Mouse (Mus musculus): ENCODE data around the gene Srsf3. TPM values are rescaled to one million over a fixed set of nuclear protein-coding genes. Genes with fewer than 3 reads are reported as not detected.
A peak's percentile ranks its signal among the peaks of the same experiment; 100 is the strongest.
"Not testable (repeated sequence)": the region's sequence is repeated elsewhere in the genome, so short reads cannot be mapped to it uniquely, and the experiment has no call there.

Gene Srsf3
- polyA plus RNA-seq, 1 experiment from 2014 or later, result 593 TPM

DNA sequence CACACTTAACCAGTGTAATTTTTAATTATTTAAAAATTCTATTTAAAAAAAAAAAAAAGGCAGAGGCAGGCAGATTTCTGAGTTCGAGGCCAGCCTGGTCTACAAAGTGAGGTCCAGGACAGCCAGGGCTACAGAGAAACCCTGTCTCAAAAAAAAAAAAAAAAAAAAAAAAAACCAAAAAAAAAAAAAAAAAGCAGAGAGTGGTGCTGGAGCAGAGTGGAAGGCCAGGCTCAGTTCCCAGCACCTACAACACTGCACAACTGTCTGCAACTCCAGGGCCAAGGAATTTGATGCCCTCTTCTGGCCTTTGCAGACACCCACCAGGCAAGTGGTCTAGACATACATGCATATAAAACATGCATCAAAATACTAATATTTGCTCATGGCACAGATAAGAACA lies 39.4 kb upstream of the Srsf3 start:
- peaks cover 19% of the 10 kb centered on the region for H3K36me3 ChIP-seq (ENCODE audit: control insufficient read depth, insufficient read depth, low read length)
- H3K9me3 ChIP-seq (ENCODE audit: control insufficient read depth, low read length); H3K9ac ChIP-seq (ENCODE audit: low read length); H3K4me3 ChIP-seq (ENCODE audit: low read length); H3K4me1 ChIP-seq (replicated peaks; ENCODE audit: control insufficient read depth, insufficient read depth, low read length); H3K4me2 ChIP-seq (ENCODE audit: low read depth, low read length); ATAC-seq (ENCODE audit: low read depth); H3K27ac ChIP-seq (ENCODE audit: low read length); H3K27me3 ChIP-seq (ENCODE audit: control insufficient read depth, insufficient read depth, low read depth, low read length): not testable (repeated sequence)
- 94% methylated on average over 1 of the region's 1 CpGs for WGBS

DNA sequence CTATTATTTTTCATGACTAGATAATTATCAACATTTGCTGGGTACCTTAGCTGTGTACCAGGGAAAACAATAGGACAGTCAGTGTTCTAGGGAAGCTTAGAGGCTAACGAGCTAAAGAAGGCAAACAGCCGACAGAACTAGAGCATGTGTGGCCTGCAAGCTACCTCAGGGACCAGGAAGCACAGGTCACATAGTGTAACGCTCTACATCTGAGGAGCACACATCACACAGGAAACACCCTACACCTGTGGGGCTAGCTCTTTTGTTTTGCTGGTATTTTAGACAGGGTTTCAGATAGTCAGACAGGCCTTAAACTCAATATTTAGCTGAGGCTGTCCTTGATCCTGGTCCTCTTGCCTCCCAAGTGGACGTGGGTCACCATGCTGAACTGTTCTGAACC lies 37.8 kb upstream of the Srsf3 start:
- no peak overlapping the region for H3K4me2 ChIP-seq (ENCODE audit: low read depth, low read length)

DNA sequence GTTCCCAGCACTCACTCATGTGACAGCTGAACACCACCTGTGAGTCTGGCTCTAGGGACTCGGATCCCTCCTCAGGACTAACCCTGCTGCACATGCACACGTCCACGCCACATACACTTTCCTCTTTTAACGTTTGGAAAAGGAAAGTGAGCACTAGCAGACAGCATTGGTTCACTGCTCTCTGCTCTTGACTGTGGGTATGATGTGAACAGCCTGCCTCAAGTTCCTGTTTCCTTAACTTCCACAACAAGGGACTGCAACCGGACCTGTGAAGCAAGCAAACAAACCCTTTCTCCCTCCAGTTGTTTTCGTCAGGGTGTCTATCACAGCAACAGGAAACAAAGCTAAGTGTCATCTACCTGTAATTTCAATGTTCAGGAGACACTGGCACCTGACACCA lies 32.0 kb upstream of the Srsf3 start:
- peaks cover 1% of the 10 kb centered on the region; the same call in 1 of the 2 replicates for H3K4me1 ChIP-seq (replicated peaks; ENCODE audit: control insufficient read depth, insufficient read depth, low read length)
- 77% methylated on average over 6 of the region's 6 CpGs for WGBS
- H3K9ac ChIP-seq (ENCODE audit: low read length), result no peak overlapping the region
- peaks cover 16% of the 10 kb centered on the region for H3K36me3 ChIP-seq (ENCODE audit: control insufficient read depth, insufficient read depth, low read length)
- H3K4me3 ChIP-seq (ENCODE audit: low read length), result no peak overlapping the region
- no peak for ATAC-seq (ENCODE audit: low read depth)
- H3K27me3 ChIP-seq (ENCODE audit: control insufficient read depth, insufficient read depth, low read depth, low read length), result no peaks in the 10 kb centered on the region
- H3K9me3 ChIP-seq (ENCODE audit: control insufficient read depth, low read length), result no peaks in the 10 kb centered on the region
- no peak overlapping the region for H3K4me2 ChIP-seq (ENCODE audit: low read depth, low read length)
- H3K27ac ChIP-seq (ENCODE audit: low read length), result no peak overlapping the region

More for the DNA sequence above, 37.8 kb upstream of the Srsf3 start:
- peaks cover 20% of the 10 kb centered on the region for H3K36me3 ChIP-seq (ENCODE audit: control insufficient read depth, insufficient read depth, low read length)
- no peak overlapping the region for H3K4me3 ChIP-seq (ENCODE audit: low read length)
- peaks cover 7% of the 10 kb centered on the region for H3K4me1 ChIP-seq (replicated peaks; ENCODE audit: control insufficient read depth, insufficient read depth, low read length)
- H3K9ac ChIP-seq (ENCODE audit: low read length), result no peak overlapping the region
- H3K9me3 ChIP-seq (ENCODE audit: control insufficient read depth, low read length), result no peaks in the 10 kb centered on the region
- ATAC-seq (ENCODE audit: low read depth), result no peak
- no peaks in the 10 kb centered on the region for H3K27me3 ChIP-seq (ENCODE audit: control insufficient read depth, insufficient read depth, low read depth, low read length)
- 86% methylated on average over 4 of the region's 4 CpGs for WGBS
- H3K27ac ChIP-seq (ENCODE audit: low read length), result no peak overlapping the region; the same call in 1 of the 2 replicates

DNA sequence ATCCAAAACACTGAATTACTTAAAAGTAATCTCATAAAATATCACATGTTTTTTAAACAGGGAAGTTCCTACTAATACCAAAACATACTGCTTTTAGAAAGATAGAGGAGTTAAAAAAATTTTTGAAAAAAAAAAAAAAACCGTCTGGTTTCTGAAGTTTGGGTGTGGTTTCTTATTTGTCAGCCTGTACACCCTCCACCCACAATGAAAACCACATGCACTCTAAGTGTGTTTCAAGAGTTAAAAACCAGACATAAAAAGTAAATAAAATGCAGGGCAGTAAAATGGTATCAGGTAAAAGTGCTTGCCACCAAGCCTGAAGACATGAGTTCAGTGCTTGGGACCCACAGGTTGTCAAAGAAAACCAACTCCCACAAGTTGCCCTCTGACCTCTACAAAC lies 28.7 kb upstream of the Srsf3 start:
- Histone ChIP-seq H3K27ac (ENCODE audit: low read length) (no peak overlapping the region), H3K9me3 (ENCODE audit: control insufficient read depth, low read length) (no peaks in the 10 kb centered on the region), H3K36me3 (ENCODE audit: control insufficient read depth, insufficient read depth, low read length) (peaks cover 8% of the 10 kb centered on the region), H3K4me2 (ENCODE audit: low read depth, low read length) (no peak overlapping the region), H3K4me3 (ENCODE audit: low read length) (no peak overlapping the region), H3K4me1 (replicated peaks; ENCODE audit: control insufficient read depth, insufficient read depth, low read length) (peaks cover 9% of the 10 kb centered on the region; the same call in 1 of the 2 replicates), H3K9ac (ENCODE audit: low read length) (no peak overlapping the region), H3K27me3 (ENCODE audit: control insufficient read depth, insufficient read depth, low read depth, low read length) (no peaks in the 10 kb centered on the region)
- no peak for ATAC-seq (ENCODE audit: low read depth)
- WGBS, result 42% methylated on average over 1 of the region's 1 CpGs

DNA sequence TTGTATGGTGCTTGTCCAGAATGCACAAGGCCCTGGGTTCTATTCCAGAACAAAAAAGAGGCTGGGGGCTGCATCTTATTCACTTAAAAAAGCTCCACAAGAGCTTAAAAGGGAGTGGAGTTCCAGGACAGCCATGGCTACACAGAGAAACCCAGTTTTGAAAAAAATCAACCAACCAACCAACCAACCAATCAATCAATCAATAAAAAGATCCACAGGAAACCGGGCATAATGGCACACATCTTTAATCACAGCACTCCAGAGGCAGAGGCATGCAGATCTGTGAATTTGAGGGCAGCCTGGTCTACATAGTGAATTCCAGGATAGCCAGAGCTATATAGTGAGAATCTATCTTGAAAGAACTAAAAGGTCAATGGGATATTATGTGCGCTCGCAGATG lies 27.4 kb upstream of the Srsf3 start:
- Histone ChIP-seq H3K9ac (ENCODE audit: low read length) (no peak overlapping the region), H3K4me2 (ENCODE audit: low read depth, low read length) (no peak overlapping the region), H3K4me1 (replicated peaks; ENCODE audit: control insufficient read depth, insufficient read depth, low read length) (peaks cover 9% of the 10 kb centered on the region; the same call in 1 of the 2 replicates), H3K27me3 (ENCODE audit: control insufficient read depth, insufficient read depth, low read depth, low read length) (no peaks in the 10 kb centered on the region), H3K4me3 (ENCODE audit: low read length) (no peak overlapping the region), H3K36me3 (ENCODE audit: control insufficient read depth, insufficient read depth, low read length) (peaks cover 4% of the 10 kb centered on the region; the same call in 1 of the 2 replicates), H3K9me3 (ENCODE audit: control insufficient read depth, low read length) (no peaks in the 10 kb centered on the region), H3K27ac (ENCODE audit: low read length) (no peak overlapping the region)
- 91% methylated on average over 3 of the region's 3 CpGs for WGBS
- ATAC-seq (ENCODE audit: low read depth), result no peak

DNA sequence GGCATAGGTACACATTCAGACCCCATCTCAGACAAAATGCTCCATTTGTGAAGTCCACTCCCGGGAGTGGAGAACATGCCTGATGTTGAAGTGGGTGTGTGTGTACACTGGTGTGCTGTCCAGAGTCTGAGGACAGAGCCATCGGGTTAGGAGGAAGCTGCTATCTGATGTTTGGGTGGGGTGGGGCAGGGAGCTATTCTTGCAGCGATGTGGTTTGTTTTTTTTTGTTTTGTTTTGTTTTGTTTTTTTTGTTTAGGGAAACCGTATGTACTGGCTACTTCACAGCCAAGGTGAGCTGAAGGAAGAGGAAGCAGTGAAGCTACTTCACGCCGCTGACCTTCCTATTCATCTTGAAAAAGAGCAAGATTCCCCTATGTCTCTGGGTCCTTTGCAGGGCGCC lies 25.6 kb upstream of the Srsf3 start:
- Histone ChIP-seq H3K27ac (ENCODE audit: low read length) (peak overlapping the region; percentile 76), H3K4me2 (ENCODE audit: low read depth, low read length) (peak overlapping the region; percentile 75), H3K36me3 (ENCODE audit: control insufficient read depth, insufficient read depth, low read length) (no peaks in the 10 kb centered on the region), H3K27me3 (ENCODE audit: control insufficient read depth, insufficient read depth, low read depth, low read length) (no peaks in the 10 kb centered on the region), H3K9me3 (ENCODE audit: control insufficient read depth, low read length) (no peaks in the 10 kb centered on the region), H3K4me1 (replicated peaks; ENCODE audit: control insufficient read depth, insufficient read depth, low read length) (peaks cover 9% of the 10 kb centered on the region; the same call in 1 of the 2 replicates), H3K4me3 (ENCODE audit: low read length) (peak overlapping the region; percentile 71), H3K9ac (ENCODE audit: low read length) (peak overlapping the region; percentile 79)
- no peak for ATAC-seq (ENCODE audit: low read depth)
- WGBS, result 2% methylated on average over 7 of the region's 7 CpGs

DNA sequence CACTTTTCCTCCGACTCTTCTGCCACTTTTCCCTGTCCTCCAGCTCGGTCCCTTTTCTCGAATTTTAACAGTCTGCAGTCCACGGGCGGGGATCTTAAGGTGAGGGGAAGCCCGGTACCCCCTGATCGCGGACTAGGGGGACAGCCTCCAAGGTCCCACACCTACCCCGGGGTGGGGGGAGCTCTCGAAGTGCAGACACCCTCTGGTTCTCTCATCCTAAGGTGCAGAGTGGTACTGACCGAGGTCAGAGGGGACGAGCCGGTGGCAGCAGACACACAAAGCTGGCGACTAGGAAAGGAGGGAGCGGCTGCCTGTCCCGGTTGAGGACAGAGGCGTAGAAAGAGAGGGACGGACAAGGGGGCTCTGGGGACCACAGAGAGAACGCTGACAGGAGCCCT lies 25.2 kb upstream of the Srsf3 start:
- peaks cover 9% of the 10 kb centered on the region; the same call in 1 of the 2 replicates for H3K4me1 ChIP-seq (replicated peaks; ENCODE audit: control insufficient read depth, insufficient read depth, low read length)
- no peaks in the 10 kb centered on the region for H3K27me3 ChIP-seq (ENCODE audit: control insufficient read depth, insufficient read depth, low read depth, low read length)
- H3K36me3 ChIP-seq (ENCODE audit: control insufficient read depth, insufficient read depth, low read length), result no peaks in the 10 kb centered on the region
- H3K4me2 ChIP-seq (ENCODE audit: low read depth, low read length), result peak overlapping the region; percentile 75
- H3K27ac ChIP-seq (ENCODE audit: low read length), result peak overlapping the region; percentile 76
- no peaks in the 10 kb centered on the region for H3K9me3 ChIP-seq (ENCODE audit: control insufficient read depth, low read length)
- ATAC-seq (ENCODE audit: low read depth), result no peak; the same call in 1 of the 2 replicates
- peak overlapping the region; percentile 79 for H3K9ac ChIP-seq (ENCODE audit: low read length)
- WGBS, result under 1% methylated on average over 19 of the region's 19 CpGs
- H3K4me3 ChIP-seq (ENCODE audit: low read length), result peak overlapping the region; percentile 71

DNA sequence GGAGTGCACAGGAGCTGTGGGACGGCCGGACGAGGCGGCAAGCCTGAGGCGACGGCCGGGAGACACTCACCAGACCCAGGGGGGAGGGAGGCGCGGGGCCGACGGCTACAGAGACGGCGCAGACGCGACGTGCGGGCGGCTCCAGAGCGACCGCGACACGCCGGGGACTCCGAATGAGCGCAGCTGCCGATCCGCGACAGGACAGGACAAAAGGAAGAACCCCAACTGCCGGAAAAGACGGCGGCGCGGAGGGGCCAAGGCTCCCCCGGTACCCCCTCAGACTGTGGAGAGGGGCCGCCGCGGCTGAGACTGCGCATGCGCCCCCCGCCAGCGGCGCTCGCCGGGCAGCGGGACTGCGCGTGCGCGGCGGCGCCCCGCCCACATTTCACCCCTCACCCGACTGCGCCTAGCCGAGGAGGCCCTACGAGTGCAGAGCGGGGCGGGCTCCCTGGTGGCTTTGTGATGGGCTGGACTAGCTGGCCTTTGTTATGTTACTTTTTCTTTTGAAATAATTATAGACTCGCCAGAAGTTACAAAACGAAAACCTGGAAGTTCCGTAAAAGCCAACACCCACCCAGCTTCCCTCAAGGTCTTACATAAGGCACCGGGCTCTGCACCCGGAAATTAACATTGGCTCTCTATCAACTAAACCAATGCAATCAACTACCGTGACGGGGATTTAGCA lies 24.6 kb upstream of the Srsf3 start, which contains the start of gene Stk38:
Gene Stk38 (minus strand): TSS at position 355 of the 685 bp plus-strand sequence.
- H3K9me3 ChIP-seq (ENCODE audit: control insufficient read depth, low read length), result no peaks in the 10 kb centered on the region
- H3K36me3 ChIP-seq (ENCODE audit: control insufficient read depth, insufficient read depth, low read length), result no peaks in the 10 kb centered on the region
- ATAC-seq (ENCODE audit: low read depth), result peak; percentile 96
- peak within 1 kb of the TSS; percentile 71 for H3K4me3 ChIP-seq (ENCODE audit: low read length)
- peaks cover 9% of the 10 kb centered on the region; the same call in 1 of the 2 replicates for H3K4me1 ChIP-seq (replicated peaks; ENCODE audit: control insufficient read depth, insufficient read depth, low read length)
- under 1% methylated on average over 65 of the region's 65 CpGs for WGBS
- H3K27me3 ChIP-seq (ENCODE audit: control insufficient read depth, insufficient read depth, low read depth, low read length), result no peaks in the 10 kb centered on the region
- H3K9ac ChIP-seq (ENCODE audit: low read length), result peak within 1 kb of the TSS; percentile 79
- peak within 1 kb of the TSS; percentile 75 for H3K4me2 ChIP-seq (ENCODE audit: low read depth, low read length)
- H3K27ac ChIP-seq (ENCODE audit: low read length), result peak within 1 kb of the TSS; percentile 76

DNA sequence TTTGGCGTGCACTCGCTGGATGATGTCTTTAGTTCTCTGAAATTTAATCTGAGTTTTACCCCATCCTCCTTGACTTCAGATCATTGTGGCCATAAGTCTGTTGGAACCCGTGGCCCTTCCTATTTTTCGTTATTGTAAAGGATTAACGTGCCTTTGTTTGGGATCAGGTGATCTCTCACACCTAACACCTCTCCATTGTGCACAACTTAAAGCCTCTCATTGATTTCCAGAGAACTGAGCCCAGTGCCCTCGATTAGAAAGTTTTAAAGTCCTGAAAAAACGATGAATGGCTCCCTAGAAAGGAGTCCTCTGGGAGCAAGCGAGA lies 24.1 kb upstream of the Srsf3 start:
- Histone ChIP-seq H3K4me2 (ENCODE audit: low read depth, low read length) (peak overlapping the region; percentile 55), H3K4me3 (ENCODE audit: low read length) (peak overlapping the region; percentile 71), H3K27me3 (ENCODE audit: control insufficient read depth, insufficient read depth, low read depth, low read length) (no peaks in the 10 kb centered on the region), H3K9ac (ENCODE audit: low read length) (peak overlapping the region; percentile 79), H3K4me1 (replicated peaks; ENCODE audit: control insufficient read depth, insufficient read depth, low read length) (peaks cover 9% of the 10 kb centered on the region; the same call in 1 of the 2 replicates), H3K27ac (ENCODE audit: low read length) (peak overlapping the region; percentile 76), H3K36me3 (ENCODE audit: control insufficient read depth, insufficient read depth, low read length) (no peaks in the 10 kb centered on the region), H3K9me3 (ENCODE audit: control insufficient read depth, low read length) (no peaks in the 10 kb centered on the region)
- WGBS, result 20% methylated on average over 8 of the region's 8 CpGs
- no peak for ATAC-seq (ENCODE audit: low read depth)

Measured in lung, embryonic 16.5 days (tissue).